ENCODE assay signal across 10 mouse cellular contexts in the genomic region with DNA sequence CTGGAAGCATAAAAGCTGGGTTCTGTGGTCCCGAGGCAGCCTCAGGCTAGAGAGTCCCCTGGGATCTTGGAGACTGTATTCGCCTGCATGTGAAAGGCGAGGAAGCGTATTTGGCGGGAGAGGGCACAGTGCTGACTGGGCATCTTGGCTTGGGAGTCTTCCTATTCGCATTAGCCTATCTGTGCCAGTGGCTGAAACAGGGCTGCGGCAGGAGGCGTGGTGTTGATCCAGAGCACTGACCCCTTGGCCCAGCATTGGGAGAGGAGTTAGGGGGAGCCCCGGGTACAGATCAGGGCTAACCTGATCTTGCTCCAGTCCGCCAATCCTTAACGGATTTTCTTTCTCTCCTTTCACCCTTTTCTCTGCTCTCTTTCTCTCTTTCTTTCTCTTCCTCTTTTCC. TPM values are rescaled to one million over a fixed set of nuclear protein-coding genes. Genes with fewer than 3 reads are reported as not detected.
DNase-seq lines count a peak whose midpoint lies in the region; ATAC-seq lines count a peak whose summit lies in the region.
"Had no signal": no experiment of that assay in that cellular context is flagged by ENCODE, and none has a peak within 500 bp of the region (broad histone marks: within the 10 kb centered on the region; RNA-seq: fewer than 3 reads in every experiment).

No protein-coding gene starts in this region.

- ATAC-seq in hindbrain, embryonic 16.5 days = peak; percentile 71

- peaks cover 14% of the 10 kb centered on the region for H3K4me1 ChIP-seq in hindbrain, embryonic 16.5 days (ENCODE audit: control insufficient read depth, insufficient read depth, low read depth, low read length)
- H3K4me1 ChIP-seq: liver, embryonic 13.5 days; stomach, embryonic 15.5 days had no signal

- 6% methylated on average over 11 of the region's 11 CpGs for WGBS in hindbrain, embryonic 16.5 days

- peak overlapping the region; percentile 67 for H3K4me2 ChIP-seq in hindbrain, embryonic 16.5 days (ENCODE audit: low read length)

- DNase-seq in heart, adult 11 months = peak; percentile 83
- no peak for DNase-seq in heart, postnatal 36 days
- DNase-seq in right cerebral cortex, postnatal 4 days = peak; percentile 21
- no peak for DNase-seq in right cerebral cortex, adult 2 months (ENCODE audit: low spot score in 2 of 2)
- DNase-seq in spleen, postnatal 4 days (ENCODE audit: low spot score in 2 of 2) = no peak
- DNase-seq in thymus, adult 18-20 months = no peak
- no peak for DNase-seq in ovary, postnatal 36 days (ENCODE audit: low spot score)
- DNase-seq: liver, embryonic 13.5 days had no signal

- peak overlapping the region; percentile 89 for H3K27ac ChIP-seq in hindbrain, embryonic 16.5 days (ENCODE audit: low read depth, low read length)
- H3K27ac ChIP-seq: liver, embryonic 13.5 days; stomach, embryonic 15.5 days had no signal

- intact Hi-C loops in heart, postnatal 36 days (cut with DNase I) = no loop called here

- no peaks in the 10 kb centered on the region for H3K9me3 ChIP-seq in hindbrain, embryonic 16.5 days (ENCODE audit: control insufficient read depth, low read length)
- H3K9me3 ChIP-seq: liver, embryonic 13.5 days; stomach, embryonic 15.5 days had no signal

- peak overlapping the region; percentile 90 for H3K9ac ChIP-seq in hindbrain, embryonic 16.5 days (ENCODE audit: low read depth, low read length)
- H3K9ac ChIP-seq: liver, embryonic 13.5 days; stomach, embryonic 15.5 days had no signal

- peak overlapping the region; percentile 73 for H3K4me3 ChIP-seq in hindbrain, embryonic 16.5 days (ENCODE audit: low read length)
- H3K4me3 ChIP-seq: liver, embryonic 13.5 days had no signal

- H3K36me3 ChIP-seq in hindbrain, embryonic 16.5 days (ENCODE audit: control insufficient read depth, insufficient read depth, low read length) = no peaks in the 10 kb centered on the region
- H3K36me3 ChIP-seq: liver, embryonic 13.5 days; stomach, embryonic 15.5 days had no signal

- H3K27me3 ChIP-seq in hindbrain, embryonic 16.5 days (replicated peaks; ENCODE audit: control insufficient read depth, insufficient read depth, low read length) = no peaks in the 10 kb centered on the region

RNA-seq across cellular contexts. Expression of a gene that starts 28.7 kb away (rescaled TPM):
- 1 to 10 TPM; 6.2 to 7.1 TPM for total RNA-seq in heart, postnatal 36 days (2021)
- 49.7 and 49.9 TPM in 2 replicates for polyA plus RNA-seq in hindbrain, embryonic 16.5 days (2015; fragmentation: Nextera tagmentation; extraction: Ambion mirVana)

Comparison
In these comparisons a context has a peak if more than half of its experiments do, and no peak if none do; other contexts are left out.
1. DNase-seq: peak in heart, adult 11 months (single experiment) and right cerebral cortex, postnatal 4 days (single experiment); none in heart, postnatal 36 days (0 of 2), right cerebral cortex, adult 2 months (0 of 2), spleen, postnatal 4 days (0 of 2), thymus, adult 18-20 months (0 of 2) and ovary, postnatal 36 days (single experiment).